Mouse (Mus musculus) stomach, postnatal 0 days (tissue): Measurements from ENCODE around the gene Mag.

Source experiments
- CTCF ChIP-seq: IDR thresholded peaks from 2 replicates; pipeline ENCODE4 v1.5.1; 2016; ENCODE audit warnings: antibody characterized with exemption, low read depth, mild to moderate bottlenecking, moderate library complexity
- EP300 ChIP-seq: optimal IDR thresholded peaks from 2 replicates; pipeline ENCODE3; 2016; ENCODE audit warnings: antibody characterized with exemption

GRCm38 (mm10) chr7:30861464-30861863 lies 53.2 kb downstream of the Mag start, which contains the start of gene Ffar1:
- TF ChIP-seq CTCF (no peak), EP300 (no peak)
